Mouse (Mus musculus): ENCODE data around the gene Cpeb4.
"Not testable (repeated sequence)": the region's sequence is repeated elsewhere in the genome, so short reads cannot be mapped to it uniquely, and the experiment has no call there.

The Cpeb4 gene

GRCm38 (mm10) chr11:31974826-31975225, 102.8 kb downstream of the Cpeb4 start:
- no peak for DNase-seq (ENCODE audit: low spot score)

DNA sequence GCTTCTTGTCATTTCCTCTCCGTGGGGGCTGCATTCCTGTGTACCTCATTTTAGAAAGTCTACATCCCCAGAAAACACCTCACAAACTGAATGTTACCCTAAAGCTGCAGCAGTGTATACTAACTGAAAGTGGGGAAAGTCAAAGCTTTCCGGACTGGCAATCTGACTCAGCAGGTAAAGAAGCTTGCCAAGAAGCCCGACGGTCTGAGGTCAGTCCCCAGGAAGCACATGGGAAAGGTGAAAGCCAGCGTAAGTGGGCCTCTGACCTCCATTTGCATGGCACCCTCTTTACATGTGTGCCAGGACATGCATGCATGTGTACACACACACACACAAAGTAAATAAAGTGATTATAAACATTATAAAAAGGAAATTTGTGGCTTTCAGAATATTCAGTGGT, 103.7 kb downstream of the Cpeb4 start:
- DNase-seq (ENCODE audit: low spot score) = no peak

DNA sequence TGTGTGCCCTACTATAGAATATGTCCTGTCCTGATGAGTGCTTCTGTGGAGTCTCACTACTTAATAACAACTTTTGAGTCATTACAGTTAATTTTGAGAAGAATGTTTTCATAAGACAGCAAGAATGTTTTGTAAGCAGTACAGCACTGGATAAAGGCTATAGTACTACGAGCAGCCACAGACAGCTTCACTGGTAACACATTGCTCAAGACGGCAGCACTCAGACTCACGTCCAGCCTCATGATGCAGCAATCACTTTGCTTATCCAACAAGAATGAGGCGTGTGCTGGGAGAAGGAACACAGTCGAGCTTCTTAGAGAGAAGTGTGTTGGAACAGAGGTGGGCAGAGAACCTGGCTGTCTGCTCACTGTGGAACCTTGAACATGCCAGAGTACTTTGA, 104.1 kb downstream of the Cpeb4 start:
- no peak for DNase-seq (ENCODE audit: low spot score)

GRCm38 (mm10) chr11:31980089-31980488, 108.1 kb downstream of the Cpeb4 start:
- not testable (repeated sequence) for DNase-seq (ENCODE audit: low spot score)

GRCm38 (mm10) chr11:31981830-31982229, 109.8 kb downstream of the Cpeb4 start:
- DNase-seq (ENCODE audit: low spot score) = no peak

GRCm38 (mm10) chr11:31982247-31982943, 110.4 kb downstream of the Cpeb4 start:
- not testable (repeated sequence) for DNase-seq (ENCODE audit: low spot score)

DNA sequence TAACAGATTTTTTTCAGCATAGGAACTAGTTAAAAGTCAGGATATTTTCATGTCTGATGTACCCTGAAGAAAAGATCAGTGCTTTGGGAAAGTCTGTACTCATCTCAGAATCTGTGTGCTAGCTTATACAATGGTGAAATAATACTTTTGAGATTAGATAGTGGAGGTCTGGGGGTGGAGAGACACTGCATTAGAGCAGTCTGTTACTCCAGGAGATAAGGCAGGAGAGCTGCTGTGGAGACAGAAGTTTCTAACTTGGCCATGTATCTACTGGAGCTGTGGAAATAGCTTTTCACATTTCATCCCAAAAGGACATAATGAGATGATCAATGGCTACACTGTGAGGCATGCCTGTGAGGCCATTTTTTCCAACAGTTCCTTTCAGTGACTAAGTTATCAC, 111.2 kb downstream of the Cpeb4 start:
- no peak for DNase-seq (ENCODE audit: low spot score)

DNA sequence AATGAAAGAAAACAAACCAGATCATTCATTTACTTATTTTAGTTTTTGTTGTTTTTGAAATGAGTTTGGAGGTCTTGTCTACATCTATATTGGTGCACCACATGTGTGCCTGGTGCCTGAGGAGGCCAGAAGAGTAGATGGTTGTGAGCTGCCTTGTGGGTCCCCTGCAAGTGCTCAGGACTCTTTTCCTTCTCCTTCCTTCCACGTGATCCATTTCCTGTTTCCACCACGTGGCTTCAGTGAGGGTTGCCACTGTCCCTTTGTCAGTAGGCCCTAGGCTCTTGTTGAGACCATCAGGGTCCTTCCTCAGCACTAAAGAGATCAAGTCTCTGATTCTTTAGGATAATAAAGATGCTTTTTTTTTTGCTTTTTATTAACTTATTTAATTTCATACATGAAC, 112.8 kb downstream of the Cpeb4 start:
- no peak for DNase-seq (ENCODE audit: low spot score)

Measured in c-Kit-positive CD71-positive TER-119-positive erythroid progenitor cells, embryonic 14.5 days (primary cell).